Mouse (Mus musculus) right cerebral cortex, adult 18-20 months (tissue): Measurements from ENCODE around the gene Olfr1340.

Source experiments
- DNase-seq: peaks from one replicate; pipeline ENCODE4 v3.0.0; 2022; ENCODE audit warnings: mixed read lengths

Gene Olfr1340

GRCm38 (mm10) chr4:118719838-118720237, at the start of gene Olfr1340:
Gene Olfr1340, plus strand, starts transcription at chr4:118720138.
- DNase-seq, result no peak

GRCm38 (mm10) chr4:118687086-118687485, 32.9 kb upstream of the Olfr1340 start:
- no peak for DNase-seq

- no peak for DNase-seq
These were observed 27.4 kb upstream of the Olfr1340 start, which contains the start of gene Olfr1342 for GRCm38 (mm10) chr4:118692412-118692973. Gene Olfr1342, minus strand, starts transcription at chr4:118692756.

- no peak for DNase-seq
These were observed 26.1 kb upstream of the Olfr1340 start for GRCm38 (mm10) chr4:118693812-118694211.

GRCm38 (mm10) chr4:118703223-118703622, 16.7 kb upstream of the Olfr1340 start, which contains the start of gene Olfr1341:
Gene Olfr1341, plus strand, starts transcription at chr4:118703523.
- DNase-seq, result no peak

- no peak for DNase-seq
These were observed 11.9 kb upstream of the Olfr1340 start for GRCm38 (mm10) chr4:118708086-118708485.

- DNase-seq, result no peak
These were observed 8.3 kb upstream of the Olfr1340 start for GRCm38 (mm10) chr4:118711656-118712055.

- DNase-seq, result peak; percentile 5
These were observed 2.0 kb downstream of the Olfr1340 start for GRCm38 (mm10) chr4:118721742-118722483.

GRCm38 (mm10) chr4:118731875-118732274, 11.9 kb downstream of the Olfr1340 start, which contains the start of gene Olfr1339:
Gene Olfr1339, plus strand, starts transcription at chr4:118732175.
- no peak for DNase-seq

GRCm38 (mm10) chr4:118739574-118739973, 19.6 kb downstream of the Olfr1340 start:
- no peak for DNase-seq

GRCm38 (mm10) chr4:118740988-118741698, 21.2 kb downstream of the Olfr1340 start:
- no peak for DNase-seq

- DNase-seq, result no peak
These were observed 21.9 kb downstream of the Olfr1340 start for GRCm38 (mm10) chr4:118741881-118742280.

- DNase-seq, result no peak
These were observed 38.7 kb downstream of the Olfr1340 start, which contains the start of gene Olfr1338 for GRCm38 (mm10) chr4:118758637-118759036. Gene Olfr1338, minus strand, starts transcription at chr4:118758737.
